Mouse (Mus musculus) right cerebral cortex, postnatal 4 days (tissue): ENCODE data around the gene Dctpp1.
A peak's percentile ranks its signal among the peaks of the same experiment; 100 is the strongest.
"Not testable (repeated sequence)": the region's sequence is repeated elsewhere in the genome, so short reads cannot be mapped to it uniquely, and the experiment has no call there.

ENCODE experiments used
- DNase-seq: peaks from one replicate; pipeline ENCODE4 v3.0.0-alpha.2; 2022

Gene Dctpp1

DNA sequence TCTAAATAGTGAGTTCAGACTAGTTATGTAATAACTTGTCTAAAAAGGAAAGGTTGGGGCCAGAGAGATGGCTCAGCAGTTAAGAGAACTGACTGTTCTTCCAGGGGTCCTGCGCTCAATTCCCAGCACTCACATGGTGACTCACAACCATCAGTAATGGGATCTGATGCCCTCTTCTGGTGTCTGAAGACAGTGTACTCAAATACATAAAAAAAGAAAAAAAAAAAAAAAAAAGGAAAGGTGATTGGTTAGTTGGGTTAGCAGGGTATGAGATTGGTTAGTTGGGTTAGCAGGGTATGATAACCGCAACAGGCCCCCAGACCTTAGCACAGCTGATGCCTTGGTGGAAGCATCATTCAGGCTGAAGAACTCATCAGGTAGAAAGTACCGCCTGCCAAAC, 3.0 kb upstream of the Dctpp1 start:
- DNase-seq: no peak

- no peak for DNase-seq
Measured at GRCm38 (mm10) chr7:127262218-127262961, 1.9 kb upstream of the Dctpp1 start.

DNA sequence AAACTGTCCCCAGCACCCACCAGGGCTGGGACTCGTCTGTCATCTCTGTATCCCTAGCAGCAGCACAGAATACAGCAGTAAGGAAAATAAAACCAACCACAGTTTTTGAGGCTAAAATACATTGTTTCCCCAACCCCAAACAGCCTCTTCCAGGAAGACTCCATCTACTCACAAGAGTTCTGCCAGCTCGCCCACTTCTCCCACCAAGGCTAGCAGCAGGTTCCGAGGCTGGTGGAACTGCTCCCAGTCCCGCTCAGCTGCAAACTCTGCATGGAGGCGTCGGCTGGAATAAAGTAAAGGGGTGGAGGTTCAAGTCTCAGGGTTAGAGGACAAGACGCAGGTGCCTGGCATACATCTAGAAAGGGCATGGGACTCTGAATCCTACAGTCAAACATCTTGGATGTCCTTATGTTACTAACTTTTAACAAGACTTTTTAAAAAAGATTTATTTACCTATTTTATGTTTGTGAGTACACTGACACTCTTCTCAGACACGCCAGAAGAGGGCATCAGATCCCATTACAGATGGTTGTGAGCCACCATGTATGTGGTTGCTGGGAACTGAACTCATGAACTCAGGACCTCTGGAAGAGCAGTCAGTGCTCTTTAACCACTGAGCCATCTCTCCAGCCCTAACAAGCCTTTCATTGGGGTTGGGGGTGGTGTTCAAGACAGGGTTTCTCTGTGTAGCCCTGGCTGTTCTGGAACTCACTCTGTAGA, 1.2 kb downstream of the Dctpp1 start:
- no peak for DNase-seq

DNA sequence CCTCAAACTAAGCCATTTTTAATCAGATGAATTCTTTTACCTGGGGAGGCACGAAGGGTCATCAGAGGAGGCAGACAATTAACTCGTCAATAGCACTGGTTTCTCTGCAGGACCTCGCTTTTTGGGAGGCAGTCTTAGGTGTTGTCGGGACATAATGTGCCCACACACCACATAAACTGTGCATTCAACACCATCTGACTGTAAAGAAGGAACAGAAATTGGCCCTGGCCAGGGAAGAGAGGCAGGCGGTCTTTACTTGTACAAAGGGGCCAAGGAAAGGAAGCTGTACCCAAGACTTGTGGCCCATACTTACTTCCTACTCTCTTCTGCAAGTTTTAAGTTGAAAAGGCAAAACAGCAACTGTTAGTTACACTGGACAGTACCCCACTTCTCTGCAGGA, 4.0 kb downstream of the Dctpp1 start:
- DNase-seq: no peak

DNA sequence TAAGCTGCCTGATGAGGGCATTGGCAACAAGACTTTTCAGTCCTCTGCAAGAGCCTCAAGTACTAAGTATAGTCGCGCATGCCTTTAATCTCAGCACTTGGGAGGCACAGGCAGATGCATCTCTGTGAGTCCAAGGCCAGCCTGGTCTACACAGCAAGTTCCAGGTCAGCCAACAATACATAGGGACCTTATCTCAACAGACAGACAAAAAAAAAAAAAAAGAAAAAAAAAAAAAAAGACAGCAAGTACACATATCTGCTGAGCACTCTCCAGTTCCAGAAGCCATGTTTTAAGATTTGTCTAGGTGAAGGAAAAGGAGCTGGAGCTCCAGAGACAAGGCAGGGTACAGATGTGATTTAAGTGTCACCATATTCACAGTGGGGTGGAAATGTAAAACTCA, 4.5 kb downstream of the Dctpp1 start:
- no peak for DNase-seq

GRCm38 (mm10) chr7:127255008-127255407, 5.5 kb downstream of the Dctpp1 start:
- no peak for DNase-seq

- DNase-seq: peak; percentile 98
Measured at GRCm38 (mm10) chr7:127253821-127254769, 6.4 kb downstream of the Dctpp1 start.

DNA sequence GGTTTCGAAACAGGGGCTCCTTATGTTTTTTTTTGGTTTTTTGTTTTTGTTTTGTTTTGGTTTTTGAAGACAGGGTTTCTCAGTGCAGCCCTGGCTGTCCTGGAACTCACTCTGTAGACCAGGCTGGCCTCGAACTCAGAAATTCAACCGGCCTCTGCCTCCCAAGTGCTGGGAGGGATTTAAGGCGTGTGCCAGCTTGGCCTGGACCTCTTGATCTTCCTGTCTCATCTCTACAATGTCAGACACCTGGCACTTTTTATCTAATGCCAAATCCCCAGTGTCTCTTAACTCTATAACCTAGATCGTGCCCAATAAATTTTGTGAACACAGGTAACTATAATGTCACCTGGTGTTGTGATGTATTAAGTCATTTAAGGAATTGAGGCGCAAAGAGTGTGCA, 7.2 kb downstream of the Dctpp1 start:
- no peak for DNase-seq

- no peak for DNase-seq
Measured at GRCm38 (mm10) chr7:127252414-127252813, 8.1 kb downstream of the Dctpp1 start.

DNA sequence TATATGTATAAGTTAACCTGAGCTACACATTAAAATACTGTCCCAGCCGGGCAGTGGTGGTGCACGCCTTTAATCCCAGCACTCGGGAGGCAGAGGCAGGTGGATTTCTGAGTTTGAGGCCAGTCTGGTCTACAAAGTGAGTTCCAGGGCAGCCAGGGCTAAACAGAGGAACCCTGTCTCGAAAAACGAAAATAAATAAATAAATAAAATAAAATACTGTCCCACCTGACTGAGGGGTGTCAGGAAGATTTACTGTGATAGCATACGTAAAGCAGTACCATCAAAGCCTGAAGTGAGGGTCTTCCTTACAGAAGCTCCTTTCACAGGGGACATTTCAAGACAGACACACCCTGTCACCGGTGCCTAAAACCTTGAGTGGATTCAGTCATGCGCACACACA, 10.0 kb downstream of the Dctpp1 start:
- not testable (repeated sequence) for DNase-seq

- no peak for DNase-seq
Measured at GRCm38 (mm10) chr7:127244658-127245510, 15.6 kb downstream of the Dctpp1 start.

DNA sequence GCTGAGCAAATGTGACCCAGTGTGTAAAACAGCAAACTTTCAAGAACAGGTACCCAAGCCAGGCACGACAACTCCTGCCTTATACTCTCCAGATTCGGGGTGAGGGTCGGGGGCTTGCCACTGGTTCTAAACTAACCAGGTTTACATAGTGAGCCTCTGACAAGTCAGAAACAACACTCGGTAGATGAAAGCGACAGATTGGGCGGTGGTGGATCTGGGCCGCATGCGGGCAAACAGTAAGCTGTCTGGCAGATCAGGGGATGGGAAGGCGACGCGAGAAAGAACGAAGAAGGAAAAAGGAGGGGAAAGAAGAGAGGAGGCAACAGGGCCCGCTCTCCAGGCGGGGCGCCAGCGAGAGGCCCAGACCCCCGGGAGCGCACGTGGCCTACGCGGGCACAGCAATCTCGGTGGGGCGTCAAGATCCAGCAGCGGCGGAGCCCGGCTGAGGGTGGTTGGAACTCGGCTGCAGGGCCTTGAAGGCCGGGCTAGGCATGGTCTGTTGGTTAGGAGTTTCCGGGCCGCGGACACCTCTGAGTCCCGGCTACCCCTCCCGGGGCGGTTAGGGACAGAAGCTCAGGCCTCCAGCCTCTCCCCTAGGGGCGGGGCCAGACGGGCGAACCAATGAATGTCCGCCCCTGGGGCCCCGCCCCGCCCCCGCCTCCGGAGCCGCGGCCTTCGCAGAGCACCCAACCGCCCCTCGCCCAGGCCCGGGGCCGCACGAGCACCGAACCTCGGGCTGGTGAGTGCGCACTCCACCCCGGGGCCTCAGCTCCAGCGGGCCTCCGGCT, 16.4 kb downstream of the Dctpp1 start, which contains the start of gene Zfp771:
Zfp771 (plus strand) TSS at position 405 of the 788 bp plus-strand sequence.
- DNase-seq: peak; percentile 94

DNA sequence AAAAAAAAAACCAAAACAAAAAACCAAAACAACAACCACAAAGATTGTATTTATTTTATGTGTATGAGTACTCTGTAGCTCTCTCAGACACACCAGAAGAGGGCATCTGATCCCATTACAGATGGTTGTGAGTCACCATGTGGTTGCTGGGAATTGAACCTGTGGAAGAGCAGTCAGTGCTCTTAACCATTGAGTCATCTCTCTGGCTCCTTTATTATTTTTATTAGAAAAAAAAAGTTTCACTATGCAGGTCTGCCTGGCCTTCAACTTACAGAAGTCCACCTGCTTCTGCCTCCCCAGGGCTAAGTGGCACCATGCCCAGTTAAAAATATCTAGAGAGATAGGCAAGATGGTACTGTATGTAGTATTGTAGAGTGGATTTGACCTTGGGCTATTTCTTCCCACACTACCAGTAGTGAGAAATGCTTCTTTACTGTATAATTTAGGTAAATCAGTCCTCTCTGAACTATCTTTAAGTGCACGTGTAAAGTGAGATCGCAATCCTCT, 17.1 kb downstream of the Dctpp1 start:
- no peak for DNase-seq

DNA sequence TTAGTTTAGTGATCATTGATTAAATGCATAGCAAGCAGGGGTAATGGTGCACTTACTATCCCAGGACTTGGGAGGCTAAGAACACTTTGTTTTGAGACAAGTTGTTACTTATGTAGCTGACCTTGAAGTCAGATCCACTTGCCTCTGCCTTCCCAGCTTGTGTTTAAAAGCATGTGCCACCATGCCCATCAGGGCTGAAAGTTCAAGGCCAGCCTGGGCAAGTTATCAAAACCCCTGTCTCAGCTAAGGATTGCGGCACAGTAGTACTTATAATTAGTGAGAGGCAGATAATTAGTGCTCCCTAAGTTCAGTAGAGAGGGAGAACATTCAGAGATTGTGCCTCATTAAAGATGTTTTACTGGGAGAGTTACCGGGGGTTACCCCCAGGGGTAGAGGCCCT, 25.7 kb downstream of the Dctpp1 start:
- DNase-seq: no peak

DNA sequence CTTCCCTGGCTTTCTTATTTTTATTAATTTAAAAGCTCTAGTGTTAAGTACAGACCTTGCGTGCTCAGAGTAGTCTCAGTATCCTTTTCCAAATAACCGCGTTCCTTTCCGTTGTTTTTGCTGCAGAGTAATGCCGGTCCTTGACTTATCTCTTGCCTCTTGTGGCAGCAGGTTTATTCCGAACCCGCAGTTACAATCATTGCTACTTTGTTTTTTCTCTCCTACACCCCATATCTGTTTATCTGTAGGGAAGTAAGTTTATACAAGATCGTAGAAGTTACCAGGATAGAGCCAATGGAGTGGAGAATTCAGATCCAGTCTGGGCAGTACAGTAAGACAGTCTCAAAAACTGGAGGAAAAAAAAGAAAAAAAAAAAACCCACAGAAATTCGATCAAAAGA, 26.7 kb downstream of the Dctpp1 start:
- no peak for DNase-seq

DNA sequence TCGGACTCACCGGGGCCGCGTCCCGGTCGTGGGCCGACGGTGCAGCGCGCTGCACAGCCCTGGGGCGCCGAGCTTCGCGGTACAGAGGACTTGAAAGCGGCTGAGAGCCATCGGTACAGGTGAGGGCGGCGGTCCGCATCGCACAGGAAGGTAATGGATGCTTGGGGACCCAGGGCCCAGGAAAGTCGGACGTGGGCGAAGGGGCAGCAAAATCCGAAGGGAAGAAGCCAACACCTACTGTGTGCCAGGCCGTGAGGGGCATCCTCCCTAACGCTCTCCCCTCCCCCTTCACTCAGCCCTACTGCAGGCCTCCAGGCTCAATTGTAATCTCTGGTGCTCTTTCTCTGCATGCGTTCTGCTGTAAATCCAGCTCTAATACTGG, 27.1 kb downstream of the Dctpp1 start:
- no peak for DNase-seq

GRCm38 (mm10) chr7:127232622-127233367, 27.7 kb downstream of the Dctpp1 start, which contains the start of the genes Zfp553 and Sept1:
Zfp553 (plus strand) TSS chr7:127233061.
Sept1 (minus strand) TSS chr7:127233130.
- peak; percentile 81 for DNase-seq

GRCm38 (mm10) chr7:127231826-127232621, 28.5 kb downstream of the Dctpp1 start:
- no peak for DNase-seq

- no peak for DNase-seq
Measured at GRCm38 (mm10) chr7:127231376-127231775, 29.1 kb downstream of the Dctpp1 start.
